Mouse (Mus musculus): ENCODE results near the gene E2f4. TPM values are rescaled to one million over a fixed set of nuclear protein-coding genes. Genes with fewer than 3 reads are reported as not detected.

Gene E2f4
- polyA plus RNA-seq, 1 experiment from 2014 or later: 51.7 TPM

DNA sequence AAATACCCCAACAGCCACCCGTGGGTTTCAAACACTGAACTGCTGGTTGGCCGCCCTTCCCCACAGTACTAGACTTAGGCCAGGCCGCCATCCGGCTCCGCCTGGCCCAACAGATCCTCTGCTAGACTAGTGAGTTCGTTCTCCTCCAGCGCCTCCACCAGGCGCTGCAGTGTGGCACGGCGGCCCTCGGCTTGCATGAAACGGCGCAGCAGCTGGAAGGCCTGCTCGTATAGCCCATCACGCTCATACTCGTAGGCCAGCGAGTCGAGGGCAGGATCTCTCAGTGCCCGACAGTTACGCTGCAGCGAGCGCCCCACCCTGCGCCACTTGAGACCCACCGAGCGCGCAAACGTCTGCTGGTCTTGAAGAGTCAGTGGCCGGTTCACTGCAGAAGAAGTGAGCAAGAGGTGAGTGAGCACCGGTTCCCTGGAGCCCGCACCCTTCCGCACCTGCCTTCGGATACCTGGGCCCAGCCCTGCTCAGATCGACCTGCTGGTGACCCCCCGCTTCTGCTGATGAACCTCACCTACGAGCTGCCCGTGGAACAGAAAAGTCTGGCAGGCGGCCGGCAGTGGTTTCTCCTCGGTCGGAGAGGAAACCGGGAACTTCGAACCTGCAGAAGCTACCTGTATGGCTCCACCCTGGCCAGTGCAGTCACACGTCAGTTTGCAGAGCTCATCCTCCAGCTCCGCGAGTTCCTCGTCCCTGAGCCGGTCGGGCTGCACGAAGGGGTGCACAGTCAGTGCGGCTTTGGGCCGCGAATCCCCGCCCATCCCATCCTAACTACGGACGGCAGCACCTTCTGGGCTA, 38.3 kb upstream of the E2f4 start:
- WGBS: 1% methylated on average over 55 of the region's 55 CpGs
- ATAC-seq (ENCODE audit: low FRiP score, low TSS enrichment) (peak; percentile 38; the same call in 1 of the 2 replicates), DNase-seq (peak; percentile 69)
- Histone ChIP-seq H3K36me3 (ENCODE audit: control insufficient read depth, insufficient read depth, low read length) (no peaks in the 10 kb centered on the region), H3K9ac (replicated peaks; ENCODE audit: low read length) (peak overlapping the region; percentile 37; the same call in 1 of the 2 replicates), H3K27ac (replicated peaks; ENCODE audit: low read depth, low read length) (no peak overlapping the region), H3K27me3 (ENCODE audit: control insufficient read depth, insufficient read depth, low read length) (peaks cover 77% of the 10 kb centered on the region), H3K4me1 (ENCODE audit: control insufficient read depth, insufficient read depth, low read length) (peaks cover 14% of the 10 kb centered on the region), H3K4me3 (replicated peaks; ENCODE audit: low read depth, low read length) (peak overlapping the region; percentile 37), H3K9me3 (ENCODE audit: control insufficient read depth, low read length) (no peaks in the 10 kb centered on the region), H3K4me2 (ENCODE audit: low read length) (peak overlapping the region; percentile 70)

DNA sequence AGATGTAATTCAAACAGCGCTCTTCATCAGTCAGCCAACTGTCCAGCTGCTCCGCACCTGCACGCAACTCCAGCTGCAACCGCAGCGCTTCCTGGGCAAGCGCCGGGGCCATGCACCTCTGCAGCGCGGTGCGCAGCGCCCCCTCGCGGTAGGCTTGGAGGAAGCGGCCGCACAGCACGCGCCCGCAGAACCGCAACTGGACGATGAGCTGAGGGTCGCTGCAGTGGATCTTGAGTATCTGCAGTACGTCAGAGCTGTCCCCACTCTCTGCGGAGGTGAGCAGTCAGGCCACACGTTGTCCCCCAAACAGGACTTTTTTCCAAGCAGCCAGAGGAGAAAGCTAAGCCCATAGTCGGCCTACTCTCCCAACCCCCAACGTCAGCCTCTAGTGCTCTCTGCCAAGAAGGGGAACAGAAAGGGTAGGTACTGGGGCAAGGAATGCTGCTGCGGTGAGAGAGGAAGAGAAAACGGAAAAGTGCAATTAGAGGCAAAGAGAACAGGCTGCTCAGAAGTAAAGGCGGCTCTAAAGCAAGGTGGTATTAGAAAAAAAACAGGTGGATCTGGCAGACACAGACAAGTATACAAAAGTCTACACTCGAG, 37.6 kb upstream of the E2f4 start:
- WGBS: 3% methylated on average over 30 of the region's 30 CpGs
- H3K4me3 ChIP-seq (replicated peaks; ENCODE audit: low read depth, low read length): peak overlapping the region; percentile 37
- H3K4me2 ChIP-seq (ENCODE audit: low read length): peak overlapping the region; percentile 70
- ATAC-seq (ENCODE audit: low FRiP score, low TSS enrichment) (peak; percentile 59), DNase-seq (peak; percentile 92)
- H3K27ac ChIP-seq (replicated peaks; ENCODE audit: low read depth, low read length): no peak overlapping the region
- peaks cover 10% of the 10 kb centered on the region for H3K4me1 ChIP-seq (ENCODE audit: control insufficient read depth, insufficient read depth, low read length)
- peaks cover 83% of the 10 kb centered on the region for H3K27me3 ChIP-seq (ENCODE audit: control insufficient read depth, insufficient read depth, low read length)
- H3K9me3 ChIP-seq (ENCODE audit: control insufficient read depth, low read length): no peaks in the 10 kb centered on the region
- peak overlapping the region; percentile 37; the same call in 1 of the 2 replicates for H3K9ac ChIP-seq (replicated peaks; ENCODE audit: low read length)
- H3K36me3 ChIP-seq (ENCODE audit: control insufficient read depth, insufficient read depth, low read length): no peaks in the 10 kb centered on the region

DNA sequence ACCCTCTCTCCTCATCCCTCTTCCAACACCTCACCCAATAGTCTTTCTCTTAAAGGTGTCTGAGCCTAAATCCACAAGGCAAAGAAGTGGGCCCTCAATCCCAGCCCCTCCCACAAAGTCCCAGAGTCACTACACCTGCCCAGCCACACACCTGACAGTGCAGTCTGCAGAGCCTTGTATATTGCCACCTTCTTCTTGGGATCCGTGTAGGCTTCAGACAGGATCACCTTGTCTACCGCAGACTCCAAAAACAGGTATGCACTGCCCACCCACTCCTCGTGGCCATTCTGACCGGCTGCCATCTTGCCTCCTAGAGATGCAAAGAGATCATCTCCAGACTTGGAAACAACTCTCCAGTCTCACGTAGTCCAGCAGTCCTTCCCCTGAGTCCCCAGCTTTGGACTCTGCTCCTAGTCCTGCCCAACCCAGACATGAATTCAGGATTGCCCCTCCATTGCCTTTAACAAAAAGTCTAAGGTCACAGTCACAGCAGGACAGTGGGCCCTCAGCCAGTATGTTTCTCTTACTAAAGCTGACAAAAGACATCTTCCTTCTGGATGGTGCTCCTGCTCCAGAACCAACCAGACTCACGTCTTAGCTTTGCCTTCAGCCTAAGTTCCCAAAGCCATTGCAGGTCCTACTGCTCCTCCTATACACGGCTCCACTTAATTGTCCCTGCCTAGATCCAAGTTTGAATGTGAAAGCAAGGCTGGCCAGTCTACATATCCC, 36.9 kb upstream of the E2f4 start:
- H3K4me1 ChIP-seq (ENCODE audit: control insufficient read depth, insufficient read depth, low read length): peaks cover 8% of the 10 kb centered on the region
- H3K27me3 ChIP-seq (ENCODE audit: control insufficient read depth, insufficient read depth, low read length): peaks cover 88% of the 10 kb centered on the region
- H3K4me2 ChIP-seq (ENCODE audit: low read length): no peak overlapping the region
- H3K36me3 ChIP-seq (ENCODE audit: control insufficient read depth, insufficient read depth, low read length): no peaks in the 10 kb centered on the region
- no peak overlapping the region for H3K9ac ChIP-seq (replicated peaks; ENCODE audit: low read length)
- WGBS: 58% methylated on average over 7 of the region's 7 CpGs
- no peak overlapping the region for H3K27ac ChIP-seq (replicated peaks; ENCODE audit: low read depth, low read length)
- ATAC-seq (ENCODE audit: low FRiP score, low TSS enrichment) (no peak), DNase-seq (no peak)
- no peak overlapping the region for H3K4me3 ChIP-seq (replicated peaks; ENCODE audit: low read depth, low read length)
- H3K9me3 ChIP-seq (ENCODE audit: control insufficient read depth, low read length): no peaks in the 10 kb centered on the region

DNA sequence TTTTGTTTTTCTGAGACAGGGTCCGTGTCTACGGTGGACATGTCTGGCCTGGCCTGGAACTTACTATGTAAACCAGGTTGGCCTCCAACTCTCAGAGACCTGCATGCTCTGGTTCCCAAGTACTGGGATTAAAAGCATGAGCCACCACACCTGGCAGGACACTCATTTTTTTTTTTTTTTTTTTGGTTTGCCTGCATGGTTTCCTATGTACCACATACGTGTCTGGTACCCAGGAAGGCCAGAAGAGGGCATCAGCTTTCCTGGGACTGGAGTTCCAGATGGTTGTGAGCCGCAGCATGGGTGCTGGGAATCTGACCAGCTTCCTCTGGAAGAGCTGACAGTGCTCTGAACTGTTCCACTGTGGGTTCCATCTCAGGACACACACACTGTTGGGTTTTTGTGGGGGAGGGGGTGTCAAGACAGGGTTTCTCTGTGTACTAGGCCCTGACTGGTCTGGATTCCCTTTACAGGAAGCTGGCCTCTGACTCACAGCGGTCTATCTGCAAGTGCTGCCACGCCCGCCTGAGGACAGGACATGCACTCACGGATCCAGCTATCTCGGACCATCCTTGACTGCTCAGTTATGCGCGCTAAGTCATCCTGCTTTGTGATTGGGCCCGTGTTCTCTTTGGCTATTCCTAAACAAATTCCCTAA, 36.0 kb upstream of the E2f4 start:
- WGBS: 87% methylated on average over 12 of the region's 12 CpGs
- H3K4me2 ChIP-seq (ENCODE audit: low read length): no peak overlapping the region
- no peak overlapping the region for H3K27ac ChIP-seq (replicated peaks; ENCODE audit: low read depth, low read length)
- peaks cover 88% of the 10 kb centered on the region for H3K27me3 ChIP-seq (ENCODE audit: control insufficient read depth, insufficient read depth, low read length)
- no peak overlapping the region for H3K4me3 ChIP-seq (replicated peaks; ENCODE audit: low read depth, low read length)
- H3K4me1 ChIP-seq (ENCODE audit: control insufficient read depth, insufficient read depth, low read length): peaks cover 8% of the 10 kb centered on the region
- ATAC-seq (ENCODE audit: low FRiP score, low TSS enrichment): no peak
- no peak for DNase-seq
- no peaks in the 10 kb centered on the region for H3K36me3 ChIP-seq (ENCODE audit: control insufficient read depth, insufficient read depth, low read length)
- no peak overlapping the region for H3K9ac ChIP-seq (replicated peaks; ENCODE audit: low read length)
- H3K9me3 ChIP-seq (ENCODE audit: control insufficient read depth, low read length): no peaks in the 10 kb centered on the region

DNA sequence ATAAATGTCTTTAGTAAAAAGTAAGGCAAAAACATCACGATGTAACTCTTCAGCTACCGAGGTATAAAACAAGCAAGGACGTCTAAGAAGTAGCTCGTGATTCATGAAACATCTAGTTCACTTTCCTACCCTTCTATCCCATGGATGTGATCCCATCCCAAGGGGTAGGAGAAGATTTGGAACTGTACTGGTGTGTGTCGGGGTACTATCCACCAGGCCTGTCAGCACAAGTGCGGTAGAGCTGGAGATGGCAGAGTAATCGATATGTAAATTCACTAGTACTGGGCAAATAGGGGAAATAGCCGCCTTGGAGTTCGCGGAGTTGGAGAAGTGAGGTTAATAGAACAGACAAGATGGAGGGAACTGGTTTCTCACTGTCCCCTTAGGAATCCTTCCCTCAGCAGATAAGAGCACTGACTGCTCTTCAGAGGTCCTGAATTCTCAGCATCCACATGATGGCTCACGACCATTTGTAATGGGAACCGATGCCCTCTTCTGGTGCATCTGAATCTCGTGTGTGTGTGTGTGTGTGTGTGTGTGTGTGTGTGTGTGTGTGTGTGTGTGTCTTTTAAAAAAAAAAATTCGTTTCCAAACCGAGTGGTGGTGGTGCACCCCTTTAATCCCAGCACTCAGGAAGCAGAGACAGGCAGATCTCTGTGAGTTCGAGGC, 34.1 kb upstream of the E2f4 start:
- H3K9me3 ChIP-seq (ENCODE audit: control insufficient read depth, low read length): no peaks in the 10 kb centered on the region
- H3K9ac ChIP-seq (replicated peaks; ENCODE audit: low read length): no peak overlapping the region
- WGBS: 42% methylated on average over 16 of the region's 16 CpGs
- H3K27me3 ChIP-seq (ENCODE audit: control insufficient read depth, insufficient read depth, low read length): peaks cover 95% of the 10 kb centered on the region
- H3K27ac ChIP-seq (replicated peaks; ENCODE audit: low read depth, low read length): no peak overlapping the region
- H3K4me3 ChIP-seq (replicated peaks; ENCODE audit: low read depth, low read length): no peak overlapping the region
- no peak overlapping the region for H3K4me2 ChIP-seq (ENCODE audit: low read length)
- no peaks in the 10 kb centered on the region for H3K36me3 ChIP-seq (ENCODE audit: control insufficient read depth, insufficient read depth, low read length)
- ATAC-seq (ENCODE audit: low FRiP score, low TSS enrichment) (no peak), DNase-seq (no peak)
- peaks cover 12% of the 10 kb centered on the region for H3K4me1 ChIP-seq (ENCODE audit: control insufficient read depth, insufficient read depth, low read length)

DNA sequence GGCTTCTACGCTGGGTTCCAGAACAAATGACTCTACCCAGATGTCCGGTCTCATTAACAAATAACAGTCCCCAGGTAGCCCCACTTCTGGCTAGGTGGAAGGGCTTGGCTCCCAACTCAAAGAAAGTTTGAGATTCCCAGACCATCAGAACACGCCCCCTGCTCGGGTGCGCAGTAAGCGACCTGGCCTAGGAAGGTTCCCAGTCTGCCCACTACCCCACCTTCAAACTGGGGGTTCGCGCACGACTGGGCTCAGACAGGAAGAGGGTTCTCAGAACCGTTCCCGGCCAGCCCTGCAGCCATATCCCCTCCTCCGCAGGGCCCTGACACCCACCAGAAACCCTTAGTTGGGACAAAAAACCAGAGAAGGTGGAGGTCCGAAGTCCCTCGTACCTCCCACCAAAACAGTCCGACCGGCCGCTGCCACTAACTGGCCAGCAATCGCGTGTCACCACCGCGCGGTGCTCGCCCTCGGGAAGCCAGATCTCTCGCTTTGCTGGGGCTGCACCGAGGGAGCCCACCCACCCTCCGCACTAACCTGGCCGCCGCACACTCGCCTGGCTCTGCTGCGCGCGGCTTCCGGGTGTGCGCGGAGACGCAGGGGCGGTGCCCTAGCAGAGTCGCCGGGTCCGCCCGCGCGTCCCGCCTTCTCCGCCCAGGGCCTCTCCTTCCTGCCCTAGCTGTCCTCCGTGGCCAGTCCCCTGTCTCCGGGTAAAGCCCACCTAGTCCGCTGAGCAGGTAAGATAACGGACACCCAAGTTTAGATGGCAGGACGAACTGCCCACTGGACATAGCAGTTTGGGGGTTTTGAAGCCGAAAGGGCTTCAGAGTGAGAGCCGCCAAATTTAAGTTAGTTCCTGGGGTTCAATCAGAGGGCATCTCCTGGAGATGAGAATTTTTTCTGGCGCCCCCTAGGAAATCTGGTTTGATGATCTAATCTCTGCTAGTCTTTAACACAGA, 33.2 kb upstream of the E2f4 start, which contains the start of the genes Tradd and Fbxl8:
Tradd (minus strand) TSS at position 586 of the 959 bp plus-strand sequence.
Fbxl8 (plus strand) TSS at position 625 of the 959 bp plus-strand sequence.
- peaks cover 95% of the 10 kb centered on the region for H3K27me3 ChIP-seq (ENCODE audit: control insufficient read depth, insufficient read depth, low read length)

DNA sequence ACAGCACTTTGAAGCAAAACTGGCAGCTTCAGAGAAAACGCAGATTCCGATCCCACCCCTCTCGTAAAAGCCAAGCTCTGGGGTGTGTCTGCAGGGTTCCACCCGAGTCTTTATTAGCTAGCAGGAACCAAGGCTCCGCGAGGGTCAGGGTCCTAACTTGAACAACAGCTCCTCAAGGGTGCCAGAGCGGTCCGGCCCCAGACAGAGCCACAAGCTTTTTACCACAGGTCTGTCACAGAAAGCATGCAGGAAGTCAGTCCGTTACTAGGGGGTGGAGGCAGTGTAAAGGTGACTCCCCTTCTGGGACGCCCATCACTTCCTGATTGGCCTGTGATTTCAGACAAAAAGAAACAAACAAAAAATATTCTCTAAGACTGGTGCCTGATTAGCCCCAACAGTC, 32.3 kb upstream of the E2f4 start:
- Histone ChIP-seq H3K4me3 (replicated peaks; ENCODE audit: low read depth, low read length) (peak overlapping the region; percentile 52; the same call in 1 of the 2 replicates), H3K9me3 (ENCODE audit: control insufficient read depth, low read length) (no peaks in the 10 kb centered on the region), H3K36me3 (ENCODE audit: control insufficient read depth, insufficient read depth, low read length) (no peaks in the 10 kb centered on the region), H3K4me2 (ENCODE audit: low read length) (peak overlapping the region; percentile 84; the same call in 1 of the 2 replicates), H3K27me3 (ENCODE audit: control insufficient read depth, insufficient read depth, low read length) (peaks cover 97% of the 10 kb centered on the region), H3K27ac (replicated peaks; ENCODE audit: low read depth, low read length) (no peak overlapping the region), H3K9ac (replicated peaks; ENCODE audit: low read length) (no peak overlapping the region), H3K4me1 (ENCODE audit: control insufficient read depth, insufficient read depth, low read length) (peaks cover 14% of the 10 kb centered on the region)
- 18% methylated on average over 10 of the region's 10 CpGs for WGBS
- ATAC-seq (ENCODE audit: low FRiP score, low TSS enrichment) (no peak), DNase-seq (no peak)

More for the DNA sequence above, 33.2 kb upstream of the E2f4 start, which contains the start of the genes Tradd and Fbxl8:
- H3K4me1 ChIP-seq (ENCODE audit: control insufficient read depth, insufficient read depth, low read length): peaks cover 11% of the 10 kb centered on the region
- peak within 1 kb of the TSS; percentile 52 for H3K4me3 ChIP-seq (replicated peaks; ENCODE audit: low read depth, low read length)
- H3K9me3 ChIP-seq (ENCODE audit: control insufficient read depth, low read length): no peaks in the 10 kb centered on the region
- H3K4me2 ChIP-seq (ENCODE audit: low read length): peak within 1 kb of the TSS; percentile 84
- ATAC-seq (ENCODE audit: low FRiP score, low TSS enrichment) (no peak), DNase-seq (peak; percentile 72)
- WGBS: 2% methylated on average over 54 of the region's 54 CpGs
- no peaks in the 10 kb centered on the region for H3K36me3 ChIP-seq (ENCODE audit: control insufficient read depth, insufficient read depth, low read length)
- no peak within 1 kb of the TSS for H3K27ac ChIP-seq (replicated peaks; ENCODE audit: low read depth, low read length)
- H3K9ac ChIP-seq (replicated peaks; ENCODE audit: low read length): peak within 1 kb of the TSS; percentile 55
